Mouse (Mus musculus) midbrain, embryonic 16.5 days (tissue): ENCODE measurements around the gene Ttc32. TPM values are rescaled to one million over a fixed set of nuclear protein-coding genes. Genes with fewer than 3 reads are reported as not detected.

Experiments used
- ATAC-seq: fragments of 200-750 bp; cut with Nextera tagmentation; 2 replicates; pipeline ENCODE4 v1.8.0; 2017; ENCODE audit warnings: moderate TSS enrichment
- H3K27ac ChIP-seq: fragments of 300-500 bp; sonication (generic); 2 replicates; pipeline ENCODE4 v1.5.1; 2014; ENCODE audit warnings: mild to moderate bottlenecking, low read length, mixed read lengths
- H3K27me3 ChIP-seq: fragments of 300-500 bp; sonication (generic); 2 replicates; pipeline ENCODE4 v1.6.1; 2014; ENCODE audit warnings: low read depth, low read length, mixed read lengths; ENCODE audit not compliant: control insufficient read depth, insufficient read depth
- H3K36me3 ChIP-seq: fragments of 300-500 bp; sonication (generic); 2 replicates; pipeline ENCODE4 v1.6.1; 2014; ENCODE audit warnings: mild to moderate bottlenecking, low read length, moderate library complexity, mixed read lengths; ENCODE audit not compliant: control insufficient read depth, insufficient read depth
- H3K4me1 ChIP-seq: fragments of 300-500 bp; sonication (generic); 2 replicates; pipeline ENCODE4 v1.6.1; 2014; ENCODE audit warnings: mild to moderate bottlenecking, low read length, mixed read lengths; ENCODE audit not compliant: control insufficient read depth, insufficient read depth
- H3K4me2 ChIP-seq: fragments of 300-500 bp; sonication (generic); 2 replicates; pipeline ENCODE4 v1.6.1; 2014; ENCODE audit warnings: mild to moderate bottlenecking, low read length, mixed read lengths
- H3K4me3 ChIP-seq: fragments of 300-500 bp; sonication (generic); 2 replicates; pipeline ENCODE4 v1.5.1; 2014; ENCODE audit warnings: low read depth, mild to moderate bottlenecking, low read length, moderate library complexity, mixed read lengths
- H3K9ac ChIP-seq: fragments of 300-500 bp; sonication (generic); 2 replicates; pipeline ENCODE4 v1.6.1; 2014; ENCODE audit warnings: low read depth, low read length, mixed read lengths
- H3K9me3 ChIP-seq: fragments of 300-500 bp; sonication (generic); replicated peaks from 2 replicates; pipeline ENCODE4 v1.6.1; 2014; ENCODE audit warnings: mild to moderate bottlenecking, low read length, mixed read lengths; ENCODE audit not compliant: control insufficient read depth, poor library complexity, severe bottlenecking
- WGBS: fragments of 180-500 bp; shearing (Covaris S2); extraction: QIAGEN DNeasy Blood & Tissue Kit; methylation state at CpG from one replicate; pipeline ENCODE4 v1.1.7; 2014; 5-methylcytosine and 5-hydroxymethylcytosine counted together
- polyA plus RNA-seq: library from polyadenylated mRNA; unstranded; fragments of >200 nt; fragmentation: Nextera tagmentation; extraction: Ambion mirVana; gene quantifications from 2 replicates; pipeline ENCODE4 v1.2.1, GENCODE M21; 2015

The Ttc32 gene
- polyA plus RNA-seq: 6.0 and 7.0 TPM in 2 replicates

DNA sequence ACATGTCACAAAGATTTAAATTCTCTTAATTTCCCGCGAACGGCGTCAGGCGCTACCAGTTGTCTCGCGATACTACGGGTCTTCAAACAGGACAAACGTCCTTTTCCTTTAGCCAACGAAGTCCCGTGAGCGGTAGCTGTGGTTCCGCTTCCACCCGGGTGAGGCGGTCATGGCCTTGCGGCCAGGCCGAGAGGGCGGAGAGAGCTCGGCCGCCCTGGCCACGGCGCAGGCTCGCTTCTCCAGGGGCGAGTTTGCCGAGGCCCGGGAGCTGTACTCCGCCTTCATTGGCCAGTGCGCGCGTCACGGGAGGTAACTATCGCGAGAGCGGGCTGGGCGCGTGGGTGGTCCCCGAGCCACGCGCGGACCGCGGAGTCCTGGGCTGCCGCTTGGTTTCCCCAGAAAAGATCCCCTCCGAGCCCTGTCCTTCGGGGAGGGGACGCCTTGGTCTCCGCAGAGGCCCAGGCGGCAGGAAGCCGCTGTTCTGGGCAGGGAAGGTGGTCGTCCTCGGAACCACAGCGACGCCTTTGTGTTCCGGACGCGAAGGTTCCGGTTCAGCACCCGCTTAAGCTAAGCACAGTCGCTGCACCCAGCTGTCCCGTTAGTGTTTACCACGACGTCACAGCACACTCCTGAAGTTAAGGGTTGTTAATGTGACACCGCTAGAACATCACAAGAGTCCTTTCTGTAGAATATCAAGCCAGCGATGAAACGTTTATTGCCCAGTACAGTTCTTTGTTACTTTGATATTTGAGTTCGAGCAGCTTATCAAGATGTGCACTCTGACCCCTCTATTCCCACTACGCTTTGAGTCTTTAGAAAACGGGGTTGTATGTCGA is at the start of gene Ttc32:
Gene Ttc32 (plus strand): TSS at position 110 of the 836 bp plus-strand sequence.
- Histone ChIP-seq H3K4me2 (peak within 1 kb of the TSS; percentile 73), H3K27me3 (no peaks in the 10 kb centered on the region), H3K27ac (peak within 1 kb of the TSS; percentile 99), H3K36me3 (peaks cover 4% of the 10 kb centered on the region), H3K9me3 (no peaks in the 10 kb centered on the region), H3K4me1 (peaks cover 6% of the 10 kb centered on the region; the same call in 1 of the 2 replicates), H3K9ac (peak within 1 kb of the TSS; percentile 84), H3K4me3 (peak within 1 kb of the TSS; percentile 73)
- WGBS: under 1% methylated on average over 69 of the region's 69 CpGs
- ATAC-seq: peak; percentile 98

- no peaks in the 10 kb centered on the region for H3K9me3 ChIP-seq
- no peak overlapping the region for H3K4me3 ChIP-seq
- no peaks in the 10 kb centered on the region for H3K4me1 ChIP-seq
- H3K27me3 ChIP-seq: no peaks in the 10 kb centered on the region
- H3K4me2 ChIP-seq: no peak overlapping the region
- H3K36me3 ChIP-seq: peaks cover 2% of the 10 kb centered on the region; the same call in 1 of the 2 replicates
- ATAC-seq: no peak
- H3K9ac ChIP-seq: no peak overlapping the region
- 83% methylated on average over 8 of the region's 8 CpGs for WGBS
- H3K27ac ChIP-seq: no peak overlapping the region
Measured at GRCm38 (mm10) chr12:8993231-8993630, 36.6 kb upstream of the Ttc32 start.

DNA sequence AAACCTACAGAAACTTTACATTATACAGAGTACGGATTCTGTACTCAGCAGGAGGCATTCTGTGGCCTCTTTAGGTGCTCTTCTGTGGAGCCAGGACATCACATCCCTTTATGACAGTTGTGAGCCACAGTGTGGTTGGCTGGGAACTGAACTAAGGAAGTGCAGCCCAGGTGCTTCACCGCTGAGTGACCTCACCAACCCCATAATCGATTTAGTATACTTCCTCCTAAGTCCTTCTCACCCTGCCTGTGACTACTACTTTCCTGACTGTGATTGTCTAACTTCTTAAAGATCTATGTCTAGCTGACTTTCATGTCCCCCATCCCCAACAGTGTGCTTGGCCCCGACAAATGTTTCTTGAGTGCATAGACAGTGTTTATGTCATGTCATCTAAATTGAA is 31.5 kb upstream of the Ttc32 start:
- no peaks in the 10 kb centered on the region for H3K4me1 ChIP-seq
- peaks cover 2% of the 10 kb centered on the region; the same call in 1 of the 2 replicates for H3K36me3 ChIP-seq
- H3K4me3 ChIP-seq: no peak overlapping the region
- no peak overlapping the region for H3K4me2 ChIP-seq
- H3K27me3 ChIP-seq: no peaks in the 10 kb centered on the region
- no peak overlapping the region for H3K27ac ChIP-seq
- no peak overlapping the region for H3K9ac ChIP-seq
- no peak for ATAC-seq
- H3K9me3 ChIP-seq: no peaks in the 10 kb centered on the region
- 97% methylated on average over 4 of the region's 4 CpGs for WGBS

GRCm38 (mm10) chr12:9002038-9002648 is 27.7 kb upstream of the Ttc32 start:
- peaks cover 4% of the 10 kb centered on the region; the same call in 1 of the 2 replicates for H3K36me3 ChIP-seq
- no peak overlapping the region for H3K27ac ChIP-seq
- ATAC-seq: peak; percentile 77
- H3K4me2 ChIP-seq: no peak overlapping the region
- WGBS: 12% methylated on average over 5 of the region's 5 CpGs
- no peak overlapping the region for H3K9ac ChIP-seq
- no peaks in the 10 kb centered on the region for H3K9me3 ChIP-seq
- no peak overlapping the region for H3K4me3 ChIP-seq
- H3K4me1 ChIP-seq: no peaks in the 10 kb centered on the region
- H3K27me3 ChIP-seq: no peaks in the 10 kb centered on the region

- Histone ChIP-seq H3K27ac (no peak overlapping the region), H3K4me3 (no peak overlapping the region), H3K36me3 (peaks cover 4% of the 10 kb centered on the region; the same call in 1 of the 2 replicates), H3K9ac (no peak overlapping the region), H3K4me2 (no peak overlapping the region), H3K4me1 (no peaks in the 10 kb centered on the region), H3K9me3 (no peaks in the 10 kb centered on the region), H3K27me3 (no peaks in the 10 kb centered on the region)
- ATAC-seq: no peak
- WGBS: 74% methylated on average over 4 of the region's 4 CpGs
Measured at GRCm38 (mm10) chr12:9007146-9007545, 22.7 kb upstream of the Ttc32 start.

- no peaks in the 10 kb centered on the region for H3K9me3 ChIP-seq
- 93% methylated on average over 6 of the region's 6 CpGs for WGBS
- H3K9ac ChIP-seq: no peak overlapping the region
- H3K27me3 ChIP-seq: no peaks in the 10 kb centered on the region
- no peak overlapping the region for H3K27ac ChIP-seq
- H3K4me1 ChIP-seq: no peaks in the 10 kb centered on the region
- no peak overlapping the region for H3K4me2 ChIP-seq
- H3K4me3 ChIP-seq: no peak overlapping the region
- ATAC-seq: no peak
- H3K36me3 ChIP-seq: peaks cover 4% of the 10 kb centered on the region; the same call in 1 of the 2 replicates
Measured at GRCm38 (mm10) chr12:9007811-9008210, 22.0 kb upstream of the Ttc32 start.

GRCm38 (mm10) chr12:9010311-9010710 is 19.5 kb upstream of the Ttc32 start:
- no peak overlapping the region for H3K27ac ChIP-seq
- H3K27me3 ChIP-seq: no peaks in the 10 kb centered on the region

GRCm38 (mm10) chr12:9016376-9016775 is 13.4 kb upstream of the Ttc32 start:
- Histone ChIP-seq H3K4me2 (no peak overlapping the region), H3K27me3 (no peaks in the 10 kb centered on the region), H3K9me3 (no peaks in the 10 kb centered on the region), H3K4me3 (no peak overlapping the region), H3K36me3 (no peaks in the 10 kb centered on the region; the same call in 1 of the 2 replicates), H3K4me1 (no peaks in the 10 kb centered on the region), H3K9ac (no peak overlapping the region), H3K27ac (no peak overlapping the region)
- WGBS: 94% methylated on average over 9 of the region's 9 CpGs
- no peak for ATAC-seq

More at GRCm38 (mm10) chr12:9010311-9010710, 19.5 kb upstream of the Ttc32 start:
- Histone ChIP-seq H3K4me1 (no peaks in the 10 kb centered on the region), H3K4me3 (no peak overlapping the region), H3K9me3 (no peaks in the 10 kb centered on the region), H3K9ac (no peak overlapping the region), H3K36me3 (peaks cover 4% of the 10 kb centered on the region; the same call in 1 of the 2 replicates), H3K4me2 (no peak overlapping the region)
- 70% methylated on average over 4 of the region's 4 CpGs for WGBS
- ATAC-seq: no peak

GRCm38 (mm10) chr12:9020431-9020830 is 9.4 kb upstream of the Ttc32 start:
- H3K9ac ChIP-seq: no peak overlapping the region
- no peak overlapping the region for H3K27ac ChIP-seq
- no peaks in the 10 kb centered on the region for H3K9me3 ChIP-seq
- WGBS: 93% methylated on average over 8 of the region's 8 CpGs
- no peak overlapping the region for H3K4me3 ChIP-seq
- no peaks in the 10 kb centered on the region for H3K4me1 ChIP-seq
- no peak overlapping the region for H3K4me2 ChIP-seq
- ATAC-seq: no peak
- H3K36me3 ChIP-seq: peaks cover 3% of the 10 kb centered on the region
- H3K27me3 ChIP-seq: no peaks in the 10 kb centered on the region
